Mouse (Mus musculus): ENCODE data around the gene Plcb1.
A peak's percentile ranks its signal among the peaks of the same experiment; 100 is the strongest.

Plcb1 gene

DNA sequence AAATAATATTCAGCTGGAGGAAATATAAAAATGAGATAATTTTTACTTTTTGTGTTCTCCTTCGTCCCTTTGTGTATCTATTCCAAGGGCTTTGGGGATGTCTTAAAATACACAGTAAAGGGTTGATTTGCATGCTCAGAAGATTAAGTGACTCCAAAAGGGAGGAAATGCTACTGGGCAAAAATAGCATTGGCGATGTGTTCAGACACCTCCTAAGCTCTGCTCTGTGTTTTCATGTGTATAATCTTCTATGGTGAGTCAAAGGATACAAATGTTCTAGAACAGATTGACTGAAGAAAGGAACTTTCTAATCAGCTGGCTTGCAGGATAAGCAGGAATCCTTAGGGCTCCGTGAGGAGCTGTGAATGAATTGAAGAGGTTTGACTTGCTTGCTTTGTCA lies 129.2 kb downstream of the Plcb1 start:
- DNase-seq, result no peak

DNA sequence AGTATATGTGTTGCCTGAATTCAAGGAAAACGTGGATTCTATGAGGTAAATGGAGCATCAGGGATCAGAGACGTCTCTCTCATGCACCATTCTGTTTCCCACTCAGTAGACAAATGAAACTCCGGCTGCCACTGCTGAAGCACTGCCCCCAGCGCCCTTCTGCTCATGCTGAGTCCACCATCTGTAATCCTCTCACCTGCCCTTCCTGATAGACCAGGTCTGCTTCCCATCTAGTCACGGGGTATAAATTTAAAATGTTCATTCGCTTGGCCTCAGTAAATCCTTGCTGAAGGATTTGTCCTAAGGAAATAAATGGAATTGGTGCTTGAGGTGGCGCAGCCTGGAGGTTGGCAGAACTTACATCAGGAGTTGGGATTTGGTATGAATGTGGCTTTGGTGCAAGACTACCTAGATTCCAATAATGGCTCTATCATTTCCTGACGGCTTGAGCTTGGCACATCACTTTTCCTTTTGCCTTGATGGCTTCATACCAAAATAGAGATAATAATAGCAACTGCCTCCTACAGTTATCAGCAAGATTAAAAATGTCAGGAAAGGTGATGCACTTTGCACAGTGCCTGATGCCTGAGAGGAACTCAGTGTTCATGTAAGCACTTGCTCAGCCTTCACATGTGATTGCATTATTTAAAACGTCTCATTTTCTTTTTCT lies 134.9 kb downstream of the Plcb1 start:
- peak; percentile 96 for DNase-seq

DNA sequence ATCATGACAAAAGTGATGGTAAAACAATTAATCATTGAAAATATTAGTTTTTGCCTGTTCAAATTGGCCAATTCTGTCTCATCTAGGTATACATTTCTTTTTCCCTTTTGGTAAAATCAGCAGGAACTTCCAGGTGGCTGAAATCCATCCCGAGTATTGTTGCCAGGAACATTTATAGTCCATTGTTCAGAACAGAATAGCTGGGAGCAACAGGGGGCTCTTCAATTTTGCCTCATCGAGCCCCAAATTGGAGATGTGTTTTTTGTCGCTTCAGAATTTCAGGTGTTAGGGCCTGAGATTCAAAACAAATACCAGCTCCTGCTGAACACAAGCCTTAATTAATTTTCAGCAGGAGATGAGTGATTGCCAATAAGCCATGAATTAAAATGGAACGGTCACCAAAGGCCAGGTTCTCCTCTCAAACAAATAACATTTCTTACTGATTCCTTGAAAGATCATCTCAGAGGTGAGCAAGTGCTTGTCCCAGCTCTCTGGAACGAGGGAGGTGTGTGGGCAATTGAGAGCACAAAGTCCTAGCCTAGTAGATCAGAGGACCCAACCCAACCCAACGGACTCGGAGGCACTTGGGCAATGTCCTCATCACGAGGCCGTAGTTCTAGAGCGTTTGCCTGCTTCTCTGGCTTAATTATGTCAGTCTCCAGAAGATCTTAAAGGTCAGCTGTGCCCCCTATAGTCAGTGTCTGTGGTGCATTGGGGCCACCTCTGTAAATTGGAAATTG lies 136.9 kb downstream of the Plcb1 start:
- DNase-seq, result peak; percentile 66

DNA sequence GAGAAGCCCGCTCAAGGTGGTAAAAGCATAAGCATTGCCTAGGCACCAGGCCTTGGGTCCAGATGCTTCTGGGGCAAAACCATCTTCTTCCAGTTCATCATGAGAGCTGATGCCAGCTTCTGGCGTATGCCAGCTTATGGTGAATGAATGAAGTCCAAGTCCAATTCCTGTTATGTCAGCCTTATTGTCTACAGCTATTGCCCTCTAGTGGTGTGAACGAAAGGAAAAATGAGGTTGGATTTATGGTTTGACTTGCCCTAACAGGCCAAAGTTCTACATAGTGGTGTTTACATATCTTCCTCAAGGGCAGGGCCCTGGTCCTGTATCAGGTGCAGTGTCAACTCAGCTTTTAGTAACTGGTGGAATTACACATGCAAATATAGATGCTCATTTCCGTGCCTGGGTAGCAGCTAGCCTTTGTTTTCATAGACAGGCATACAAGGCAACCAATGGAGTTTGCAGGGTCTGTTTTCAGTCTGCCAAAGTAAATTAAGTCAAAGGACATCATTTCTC lies 138.3 kb downstream of the Plcb1 start:
- no peak for DNase-seq

DNA sequence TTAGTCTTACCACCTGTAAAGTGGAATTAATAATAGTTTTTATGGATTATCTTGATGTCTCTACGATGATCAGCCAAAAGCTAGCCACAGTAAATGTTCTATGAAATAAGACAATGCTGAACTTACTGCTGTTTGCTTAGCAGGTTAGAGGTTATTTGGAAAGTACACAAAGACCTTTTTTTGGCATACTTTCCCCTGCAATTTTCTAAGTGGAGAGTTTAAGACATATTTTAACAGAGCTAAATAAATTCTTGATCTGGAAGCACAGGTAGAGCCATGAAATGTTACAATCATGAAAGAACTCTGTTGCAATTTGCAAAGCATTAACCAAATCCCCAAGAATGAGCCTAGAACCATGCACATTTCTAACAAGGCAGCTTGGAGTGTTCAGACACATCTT lies 140.4 kb downstream of the Plcb1 start:
- DNase-seq, result no peak

DNA sequence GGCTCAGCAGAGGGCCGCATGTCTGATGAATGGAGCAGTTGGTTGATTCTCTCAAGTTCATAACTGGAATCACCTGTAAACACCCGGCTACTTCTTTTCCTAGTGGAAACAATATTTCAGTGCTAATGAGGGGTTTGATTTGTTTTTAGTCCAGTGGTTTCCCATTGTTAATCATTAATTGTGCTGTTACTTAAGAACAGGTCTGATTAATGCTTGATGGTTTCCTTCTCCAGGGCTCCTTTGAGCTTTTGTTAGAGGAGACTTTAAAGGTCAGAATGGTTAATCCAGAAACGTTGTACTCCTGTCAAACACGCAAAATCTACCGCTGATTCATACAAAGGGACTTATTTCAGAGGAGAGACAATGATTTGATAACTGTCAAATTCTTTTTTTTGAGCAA lies 141.2 kb downstream of the Plcb1 start:
- DNase-seq, result no peak

DNA sequence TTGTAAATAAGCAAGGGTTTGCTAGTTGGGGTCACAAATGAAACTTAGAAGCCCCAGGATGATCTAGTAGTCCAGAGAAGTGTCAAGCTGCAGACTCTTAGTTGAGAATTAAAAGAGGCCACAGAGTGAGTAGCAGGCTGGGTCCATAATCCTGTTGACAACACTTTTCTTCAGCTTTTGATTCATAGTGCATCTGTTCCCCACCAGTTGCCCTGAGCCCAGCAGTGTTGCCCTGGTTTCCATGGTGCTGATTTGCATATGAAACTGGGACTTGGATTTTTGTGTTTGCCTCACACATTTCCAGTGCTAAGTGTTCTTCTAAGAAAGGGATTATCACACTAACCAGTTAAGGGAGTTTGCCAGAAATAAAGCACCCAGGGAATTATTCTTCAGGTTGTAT lies 143.6 kb downstream of the Plcb1 start:
- DNase-seq, result no peak

DNA sequence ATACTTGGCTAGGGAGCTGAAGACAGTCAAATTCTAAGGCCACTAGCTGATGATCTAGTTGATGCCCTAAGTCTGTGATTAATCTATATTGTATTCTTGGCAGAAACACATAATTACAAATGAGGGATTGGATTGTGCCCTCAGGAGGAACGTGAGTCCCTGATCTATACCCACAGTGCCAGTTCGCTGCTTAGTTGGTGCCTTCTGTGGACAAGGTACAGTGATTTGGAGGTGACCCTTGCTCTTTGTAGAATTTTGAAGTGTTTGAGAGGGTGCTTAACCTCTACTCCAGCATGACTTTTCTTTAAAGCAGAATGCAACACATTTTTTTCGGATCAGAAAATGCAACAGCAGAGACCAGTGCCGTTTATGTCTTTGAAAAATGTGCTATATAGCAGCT lies 145.1 kb downstream of the Plcb1 start:
- DNase-seq, result no peak

DNA sequence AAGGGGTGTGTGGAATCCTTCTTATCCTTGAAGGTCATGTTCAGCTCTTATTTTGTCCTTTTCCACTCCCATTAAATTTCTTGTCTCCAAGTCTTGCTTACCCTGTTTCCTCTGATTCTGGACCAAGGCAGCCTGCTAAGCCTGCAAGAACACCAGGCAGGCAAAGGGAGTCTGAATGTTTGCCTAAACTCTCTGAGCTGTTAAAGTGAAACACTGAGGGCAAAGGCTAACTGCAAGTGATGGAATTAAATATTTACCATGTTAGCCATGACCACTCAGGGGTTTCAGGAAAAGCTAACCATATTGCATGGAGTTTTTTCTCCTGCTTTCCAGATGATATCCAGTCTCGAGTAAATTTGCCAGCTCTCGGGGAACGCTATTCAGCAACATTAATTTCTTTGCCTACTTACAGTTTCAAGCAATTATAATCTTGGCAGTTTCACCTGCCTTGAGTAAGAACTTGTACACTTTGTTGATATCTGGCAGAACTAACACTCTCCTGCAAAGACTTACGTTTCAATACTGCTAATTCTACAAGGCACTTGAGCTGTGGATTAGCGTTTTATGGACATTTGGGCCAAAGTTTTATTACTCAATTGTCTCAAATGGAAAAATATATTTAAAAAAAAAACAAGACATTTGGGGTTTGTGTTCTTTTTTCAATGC lies 146.0 kb downstream of the Plcb1 start:
- DNase-seq, result no peak

DNA sequence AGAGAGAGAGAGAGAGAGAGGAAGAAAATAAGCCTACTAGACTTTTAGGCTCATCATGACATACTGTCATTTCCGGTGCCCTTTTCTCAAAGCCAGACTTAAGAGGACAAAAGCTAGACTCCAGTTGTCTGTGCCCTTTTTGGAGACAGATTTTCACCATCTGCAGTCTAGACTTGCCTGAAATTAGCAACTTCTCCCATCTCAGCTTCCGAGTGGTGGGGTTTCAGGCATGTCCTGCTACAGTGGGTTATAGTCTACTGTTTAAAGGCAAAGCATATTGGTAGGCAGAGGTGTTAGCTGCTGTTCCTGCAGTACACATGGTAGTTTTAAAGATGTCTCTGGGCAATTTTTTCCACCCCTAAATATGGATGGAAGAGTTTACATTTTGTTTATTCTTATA lies 149.6 kb downstream of the Plcb1 start:
- DNase-seq, result no peak

DNA sequence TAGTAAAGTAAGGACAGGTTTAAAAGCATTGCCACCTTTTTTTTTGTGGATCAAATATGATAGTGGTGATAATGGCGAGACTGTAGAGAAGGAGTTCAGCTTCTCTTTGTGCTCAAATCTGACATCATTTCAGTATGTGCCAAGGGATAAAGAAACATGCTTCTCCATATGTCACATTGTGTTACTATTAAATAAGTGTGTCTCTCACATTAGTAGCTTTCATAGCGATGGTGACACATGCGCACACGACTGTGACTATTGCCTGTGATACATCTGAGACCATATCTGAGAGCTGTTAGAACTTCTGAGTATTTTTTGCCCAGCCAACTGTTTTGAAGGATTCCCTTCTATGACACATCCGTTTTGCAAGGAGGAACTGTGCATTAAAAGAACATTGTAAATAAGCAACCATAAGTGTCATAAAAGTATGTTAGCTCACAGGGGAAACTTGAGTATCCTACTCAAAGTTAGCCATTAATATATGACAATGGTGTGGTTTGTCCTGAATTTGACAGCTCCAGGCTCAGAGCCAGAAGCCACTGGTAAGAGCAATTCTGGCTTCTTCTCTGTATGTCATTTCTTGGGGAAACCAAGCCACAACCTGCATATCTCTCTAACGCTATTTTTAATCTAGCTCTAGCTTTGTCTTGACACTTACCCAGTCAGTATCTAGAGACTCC lies 150.2 kb downstream of the Plcb1 start:
- no peak for DNase-seq

DNA sequence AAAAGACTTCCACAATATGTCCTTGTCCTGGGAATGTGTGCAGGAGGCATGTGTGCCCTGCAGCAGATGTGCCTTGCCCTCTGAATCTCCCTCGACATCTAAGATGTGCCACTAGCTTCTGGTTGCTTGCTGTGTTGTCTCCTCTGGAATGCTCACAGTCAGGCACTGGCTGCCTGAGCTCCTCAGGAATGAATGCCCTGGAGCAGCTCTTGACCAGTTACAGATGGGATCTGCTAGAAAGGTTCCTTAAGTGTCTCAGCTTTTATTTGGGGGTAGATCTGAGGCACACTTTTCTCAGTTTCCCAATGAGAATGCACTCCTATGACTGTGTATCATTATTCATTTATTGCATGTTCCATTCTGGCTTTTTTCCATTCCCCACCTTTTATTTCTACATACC lies 151.8 kb downstream of the Plcb1 start:
- no peak for DNase-seq

DNA sequence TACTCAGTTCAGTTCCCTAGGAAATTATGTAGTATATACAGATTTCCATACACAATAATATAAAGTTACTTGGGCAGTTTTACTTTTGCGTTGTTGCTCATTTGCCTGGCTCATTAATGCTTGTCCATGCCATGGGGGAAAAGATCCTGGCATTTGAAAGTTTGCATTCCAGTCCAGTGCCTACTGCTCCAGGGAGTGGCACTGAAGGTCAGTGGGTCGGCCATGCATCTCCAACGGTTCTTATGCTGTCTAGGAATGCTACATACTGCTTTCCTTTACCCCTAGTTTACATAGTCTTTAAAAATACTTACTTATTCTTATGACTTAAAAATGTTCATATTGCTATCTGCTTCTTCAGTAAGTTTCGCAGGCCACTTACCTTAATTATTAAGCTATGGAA lies 156.2 kb downstream of the Plcb1 start:
- no peak for DNase-seq

DNA sequence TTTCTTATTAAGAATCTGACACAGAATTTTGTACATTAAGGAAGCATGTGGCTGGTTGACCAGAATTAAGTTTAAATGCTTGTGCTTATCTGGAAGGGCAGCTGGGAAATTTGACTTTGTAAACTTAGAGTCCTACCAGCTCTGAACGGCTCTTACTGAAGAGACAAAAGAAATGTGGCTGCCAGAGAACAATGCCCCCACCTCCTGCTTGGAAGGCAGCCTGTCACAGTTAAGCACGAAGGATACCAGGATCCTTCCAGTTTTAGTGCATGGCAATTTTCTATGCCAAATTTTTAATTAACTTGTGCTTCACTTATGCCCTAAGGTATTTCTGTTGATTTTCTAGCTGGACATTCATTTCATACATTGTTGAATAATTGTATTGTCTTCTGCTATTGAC lies 157.1 kb downstream of the Plcb1 start:
- no peak for DNase-seq

DNA sequence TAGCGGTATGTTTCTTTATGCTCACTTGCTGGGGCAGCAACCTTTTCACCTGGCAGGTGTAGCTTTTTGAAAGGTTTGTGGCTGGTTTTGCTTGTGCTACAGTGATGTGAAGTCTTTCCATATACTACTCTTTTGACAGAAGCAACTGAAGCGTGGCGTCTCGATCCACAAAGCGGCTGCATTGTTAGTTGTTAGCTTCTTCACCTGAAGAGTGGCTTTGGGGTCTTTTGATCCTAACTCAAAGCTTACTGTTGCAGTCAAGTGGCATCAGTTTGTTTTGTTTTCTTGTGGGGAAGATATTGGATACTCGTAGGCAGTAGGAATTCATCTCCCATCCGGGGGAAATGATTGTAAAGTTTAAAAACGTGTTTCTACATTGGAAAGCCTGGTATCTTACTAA lies 160.5 kb downstream of the Plcb1 start:
- DNase-seq, result no peak

DNA sequence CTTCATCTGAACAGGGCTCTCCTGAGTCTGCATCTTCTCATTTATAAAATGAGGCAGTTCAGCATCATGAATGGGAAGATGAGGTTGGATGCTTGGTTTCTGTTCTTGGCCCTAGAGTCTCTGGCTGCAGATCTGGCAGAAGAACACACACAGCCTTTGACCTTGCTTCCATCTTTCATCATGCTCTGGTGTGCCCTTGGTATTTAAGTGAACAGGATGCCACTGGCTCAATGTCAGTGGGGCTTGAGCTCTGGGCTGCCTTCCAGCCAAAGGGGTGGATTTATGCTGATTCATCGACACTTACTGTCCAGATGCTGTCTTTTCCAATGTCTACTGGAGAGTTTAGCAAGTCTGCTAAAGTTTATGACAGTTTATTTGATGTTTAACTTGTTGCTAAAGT lies 161.0 kb downstream of the Plcb1 start:
- DNase-seq, result no peak

DNA sequence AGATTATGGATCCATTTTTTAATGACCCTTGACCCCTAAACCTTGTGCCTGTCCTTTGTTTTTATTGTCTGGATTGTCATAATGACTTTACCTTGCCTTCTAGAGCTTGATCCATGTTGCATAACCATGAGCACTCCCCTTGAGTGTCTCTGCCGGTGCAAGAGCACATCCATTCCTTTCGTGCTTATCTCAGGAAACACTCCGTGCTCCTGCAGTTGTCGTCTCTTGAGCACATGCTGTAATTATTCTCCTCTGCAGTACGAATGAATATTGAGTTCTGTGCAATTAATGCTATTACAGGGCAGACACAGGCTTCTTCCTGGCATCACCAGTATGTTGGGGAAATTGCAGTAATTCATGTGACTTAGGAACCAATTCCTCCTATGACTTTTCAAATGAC lies 166.2 kb downstream of the Plcb1 start:
- DNase-seq, result no peak

DNA sequence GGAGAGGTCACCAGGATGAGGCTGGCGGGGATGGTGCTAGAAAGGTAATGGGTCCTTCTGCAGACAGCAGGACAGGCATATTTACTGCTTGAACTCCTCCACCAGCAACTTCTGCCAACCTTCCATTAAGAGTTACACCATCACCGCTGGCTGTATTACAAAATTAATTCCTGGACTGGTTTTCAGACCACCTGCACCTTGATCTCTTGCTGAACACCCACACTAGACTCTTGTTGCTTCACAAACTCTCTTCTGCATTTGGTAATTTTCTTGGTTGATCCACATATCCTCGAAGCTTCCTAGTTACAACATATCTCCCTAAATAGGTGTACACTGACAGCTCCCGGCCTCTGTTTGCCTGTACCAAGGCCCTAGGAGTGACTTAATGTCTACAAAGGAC lies 170.6 kb downstream of the Plcb1 start:
- no peak for DNase-seq

DNA sequence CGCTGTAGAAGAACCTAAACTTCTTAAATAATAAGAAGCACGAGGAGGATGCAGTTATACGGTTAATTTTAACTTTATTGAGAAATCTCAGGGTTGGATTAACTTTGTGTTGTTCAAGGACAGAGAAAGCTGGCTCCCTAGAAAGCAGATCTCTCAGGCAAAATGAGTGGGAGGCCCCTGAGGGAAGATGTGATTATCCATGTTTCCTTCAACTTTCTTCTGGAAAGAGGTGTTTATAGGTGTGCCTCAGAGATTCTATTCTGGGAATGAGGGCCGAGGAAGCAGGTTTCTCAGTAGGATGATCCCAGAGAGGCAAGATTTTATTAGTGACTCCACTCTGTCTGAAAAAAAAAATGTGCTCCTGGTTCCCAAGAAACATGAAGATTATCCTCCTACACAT lies 180.3 kb downstream of the Plcb1 start:
- DNase-seq, result no peak

DNA sequence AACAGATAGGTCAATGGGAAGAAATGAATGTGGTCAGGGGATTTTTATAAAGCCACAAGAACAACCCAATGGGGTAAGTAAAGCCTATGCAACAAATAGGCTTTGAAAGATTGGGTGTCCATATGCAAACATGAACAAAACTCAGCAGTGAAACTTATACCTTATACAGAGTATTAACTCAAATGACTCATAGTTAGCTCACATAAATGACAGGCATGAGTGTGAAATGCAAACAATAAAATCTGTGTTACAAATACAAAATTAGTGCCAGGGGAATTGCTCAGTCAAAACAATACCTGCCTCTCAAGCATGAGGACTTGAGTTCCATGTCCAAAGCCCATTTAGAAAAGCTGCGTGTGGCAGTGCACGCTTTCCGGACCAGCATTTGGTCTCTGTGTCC lies 182.5 kb downstream of the Plcb1 start:
- no peak for DNase-seq

DNA sequence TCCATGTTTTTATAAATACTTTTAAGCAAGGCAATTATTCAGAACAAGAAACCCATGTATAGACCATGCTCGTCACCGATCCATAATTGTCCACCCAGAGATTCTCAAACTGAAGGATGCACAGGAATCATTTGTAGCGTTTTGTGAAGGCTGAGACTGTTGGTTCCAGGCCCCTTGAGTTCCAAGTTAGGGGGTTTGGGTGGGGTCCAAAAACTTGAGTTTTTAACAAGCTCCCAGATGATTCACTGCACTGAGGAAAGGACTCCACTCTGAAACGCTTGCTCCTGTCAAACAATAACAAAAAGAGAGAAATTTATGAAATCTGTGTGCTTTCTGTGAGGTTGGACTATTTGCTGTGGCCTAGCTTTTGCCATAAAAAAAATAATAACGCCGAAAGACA lies 186.5 kb downstream of the Plcb1 start:
- DNase-seq, result no peak

DNA sequence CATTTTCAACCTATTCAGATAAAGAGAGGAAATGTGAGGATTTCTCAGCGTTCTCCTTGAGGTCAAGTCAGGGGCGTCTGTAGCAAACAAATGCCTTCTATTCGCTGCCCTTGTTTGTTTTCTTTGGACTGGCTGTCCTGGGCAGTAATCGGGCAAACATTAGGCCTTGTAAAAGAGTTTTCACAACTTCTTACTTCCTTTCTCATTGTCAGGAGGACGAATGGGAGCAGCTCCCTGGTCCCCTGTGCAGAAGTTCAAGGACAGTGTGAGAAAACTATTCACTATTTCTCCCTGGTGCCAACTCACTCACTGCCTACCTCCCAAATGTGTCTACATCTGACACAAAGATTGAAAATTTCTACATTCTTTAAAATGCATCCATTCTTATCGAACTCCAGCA lies 188.8 kb downstream of the Plcb1 start:
- no peak for DNase-seq

DNA sequence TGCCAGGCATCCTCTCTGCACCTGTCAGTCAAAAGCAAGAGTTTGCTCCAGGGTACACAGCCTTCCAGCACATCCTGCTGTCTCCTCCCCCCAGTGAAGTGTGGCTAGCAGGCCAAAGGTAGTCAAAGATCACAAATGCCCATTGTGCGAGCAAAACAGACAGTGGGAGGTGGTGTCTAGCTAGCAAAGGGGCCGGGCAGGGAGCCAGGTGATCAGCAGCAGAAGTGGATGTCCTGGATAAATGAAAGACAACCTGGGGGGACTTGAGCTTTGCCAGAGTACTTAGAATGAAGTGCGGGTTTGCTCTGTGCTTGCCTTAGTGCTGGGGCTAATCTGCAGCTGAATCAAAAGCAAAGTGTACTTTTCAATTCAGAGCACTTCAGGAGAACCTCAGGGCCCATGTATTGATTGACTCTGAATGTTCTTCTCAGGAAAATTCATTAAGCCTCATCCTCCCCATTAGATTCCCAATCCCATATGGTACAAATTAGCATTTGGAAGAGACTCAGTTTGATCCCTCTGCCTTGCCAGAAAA lies 191.0 kb downstream of the Plcb1 start:
- DNase-seq, result peak; percentile 53

Measured in cerebellum, adult 9-10 months (tissue).